Mouse (Mus musculus) forebrain, embryonic 11.5 days (tissue): ENCODE data around the gene Coro1a. TPM values are rescaled to one million over a fixed set of nuclear protein-coding genes. Genes with fewer than 3 reads are reported as not detected.

Experiments used
- ATAC-seq: fragments of 200-750 bp; cut with Nextera tagmentation; replicated peaks from 2 replicates; pipeline ENCODE4 v1.8.0; 2017; ENCODE audit warnings: moderate TSS enrichment; ENCODE audit not compliant: low FRiP score
- DNase-seq: peaks from one replicate; pipeline ENCODE4 v3.0.0-alpha.2; 2017; ENCODE audit warnings: low spot score
- H3K27ac ChIP-seq: fragments of 300-500 bp; sonication (generic); 2 replicates; pipeline ENCODE4 v1.5.1; 2014; ENCODE audit warnings: low read depth, low read length
- H3K27me3 ChIP-seq: fragments of 300-500 bp; sonication (generic); 2 replicates; pipeline ENCODE4 v1.6.1; 2014; ENCODE audit warnings: mild to moderate bottlenecking, low read length, mixed read lengths; ENCODE audit not compliant: control insufficient read depth, insufficient read depth
- H3K36me3 ChIP-seq: fragments of 300-500 bp; sonication (generic); 2 replicates; pipeline ENCODE4 v1.6.1; 2014; ENCODE audit warnings: mild to moderate bottlenecking, low read length, moderate library complexity, mixed read lengths; ENCODE audit not compliant: control insufficient read depth, insufficient read depth
- H3K4me1 ChIP-seq: fragments of 300-500 bp; sonication (generic); replicated peaks from 2 replicates; pipeline ENCODE4 v1.6.1; 2014; ENCODE audit warnings: low read length, mixed read lengths; ENCODE audit not compliant: control insufficient read depth, insufficient read depth
- H3K4me2 ChIP-seq: fragments of 300-500 bp; sonication (generic); 2 replicates; pipeline ENCODE4 v1.6.1; 2014; ENCODE audit warnings: low read depth, mild to moderate bottlenecking, low read length, moderate library complexity, mixed read lengths; ENCODE audit not compliant: severe bottlenecking
- H3K4me3 ChIP-seq: fragments of 300-500 bp; sonication (generic); 2 replicates; pipeline ENCODE4 v1.5.1; 2014; ENCODE audit warnings: low read depth, low read length
- H3K9ac ChIP-seq: fragments of 300-500 bp; sonication (generic); 2 replicates; pipeline ENCODE4 v1.6.1; 2014; ENCODE audit warnings: low read length
- H3K9me3 ChIP-seq: fragments of 300-500 bp; sonication (generic); 2 replicates; pipeline ENCODE4 v1.6.1; 2016; ENCODE audit warnings: low read length, mixed read lengths; ENCODE audit not compliant: control insufficient read depth
- WGBS: fragments of 180-500 bp; shearing (Covaris S2); extraction: QIAGEN DNeasy Blood & Tissue Kit; methylation state at CpG from one replicate; pipeline ENCODE4 v1.1.7; 2014; 5-methylcytosine and 5-hydroxymethylcytosine counted together
- polyA plus RNA-seq: library from polyadenylated mRNA; unstranded; fragments of >200 nt; fragmentation: Nextera tagmentation; extraction: Ambion mirVana; gene quantifications from 2 replicates; pipeline ENCODE4 v1.2.1, GENCODE M21; 2014

Gene Coro1a
- polyA plus RNA-seq, 1 experiment from 2014 or later, result 39.0 TPM

DNA sequence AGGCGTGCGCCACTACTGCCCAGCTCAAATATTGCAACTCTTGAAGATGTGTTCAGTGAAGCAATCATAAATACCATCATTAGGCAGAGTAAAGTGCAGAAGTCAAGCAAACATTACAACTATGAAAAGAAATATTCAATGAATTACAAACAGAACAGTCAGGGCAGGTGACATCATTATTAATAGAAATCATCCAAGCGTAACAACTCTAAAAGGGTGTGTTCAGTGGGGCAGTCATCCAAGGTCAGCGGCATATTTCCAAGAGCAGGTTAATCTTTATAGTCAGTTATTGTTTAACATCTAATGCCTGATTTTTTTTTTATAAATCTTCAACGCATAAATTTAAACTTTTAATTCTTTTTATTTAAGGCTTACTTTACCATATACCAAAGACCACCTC, 26.4 kb downstream of the Coro1a start:
- ATAC-seq (no peak), DNase-seq (no peak)
- no peak overlapping the region for H3K4me2 ChIP-seq
- 96% methylated on average over 5 of the region's 5 CpGs for WGBS
- H3K4me3 ChIP-seq, result no peak overlapping the region
- no peaks in the 10 kb centered on the region for H3K9me3 ChIP-seq
- H3K36me3 ChIP-seq, result no peaks in the 10 kb centered on the region
- no peaks in the 10 kb centered on the region for H3K4me1 ChIP-seq
- H3K27ac ChIP-seq, result no peak overlapping the region
- H3K27me3 ChIP-seq, result no peaks in the 10 kb centered on the region
- no peak overlapping the region for H3K9ac ChIP-seq

DNA sequence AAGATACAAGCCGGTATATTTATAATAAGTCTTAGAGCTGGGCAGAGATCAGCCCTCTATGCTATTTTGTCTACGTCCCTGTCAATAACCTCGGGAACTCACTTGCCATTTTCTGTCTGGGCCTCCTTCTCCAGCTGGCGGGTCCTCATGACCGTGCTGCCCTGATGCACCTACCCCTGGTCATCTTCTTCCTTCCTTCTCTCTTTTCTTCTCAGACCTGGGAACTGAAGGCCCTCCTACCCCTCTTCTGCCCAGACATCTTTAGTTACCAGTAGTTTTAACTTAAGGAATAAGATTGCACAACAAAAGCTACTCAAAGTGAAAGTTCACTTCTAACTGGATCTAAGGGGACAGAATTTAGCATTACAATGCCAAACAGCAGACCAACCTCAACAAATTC, 27.9 kb downstream of the Coro1a start:
- H3K9me3 ChIP-seq, result no peaks in the 10 kb centered on the region
- H3K4me3 ChIP-seq, result no peak overlapping the region
- no peaks in the 10 kb centered on the region for H3K27me3 ChIP-seq
- H3K36me3 ChIP-seq, result no peaks in the 10 kb centered on the region
- WGBS, result 92% methylated on average over 5 of the region's 5 CpGs
- H3K27ac ChIP-seq, result no peak overlapping the region
- ATAC-seq (no peak), DNase-seq (no peak)
- no peak overlapping the region for H3K9ac ChIP-seq
- H3K4me2 ChIP-seq, result no peak overlapping the region
- no peaks in the 10 kb centered on the region for H3K4me1 ChIP-seq

DNA sequence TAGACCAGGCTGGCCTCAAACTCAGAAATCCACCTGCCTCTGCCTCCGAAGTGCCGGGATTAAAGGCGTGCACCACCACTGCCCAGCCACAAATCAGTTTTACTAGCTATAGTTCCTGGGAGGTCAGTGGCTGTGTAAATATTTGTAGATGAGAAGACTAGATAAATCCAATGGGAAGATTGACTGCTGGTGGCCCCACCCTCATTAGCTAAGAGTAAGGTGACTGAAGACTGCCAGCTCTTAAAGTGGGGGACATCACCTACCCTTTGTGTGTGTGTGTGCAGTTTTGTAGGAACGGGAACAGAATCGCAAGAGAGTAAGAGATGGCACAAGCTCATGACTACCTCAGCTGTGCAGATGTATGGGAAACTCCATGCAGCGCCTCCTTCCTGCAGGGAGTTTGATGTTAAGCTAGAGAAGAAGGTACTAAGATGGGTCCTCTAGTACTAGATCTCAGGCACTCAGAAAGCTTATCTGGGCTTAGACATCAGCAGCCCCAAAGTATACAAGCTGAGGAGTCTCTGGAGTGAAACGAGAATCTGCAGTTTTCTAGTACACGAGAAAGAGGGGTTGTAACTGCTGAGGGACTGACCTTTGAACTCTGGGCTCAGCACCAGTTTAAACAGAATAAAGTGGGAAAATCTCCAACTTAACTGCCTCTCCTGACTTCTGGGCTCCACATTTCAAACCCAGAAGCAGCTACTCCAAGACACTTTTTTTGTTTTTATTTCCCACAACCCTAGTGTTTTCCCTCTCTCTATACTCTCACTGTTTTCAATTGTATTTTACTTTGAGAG, 28.8 kb downstream of the Coro1a start:
- H3K36me3 ChIP-seq, result no peaks in the 10 kb centered on the region
- no peak overlapping the region for H3K27ac ChIP-seq
- H3K27me3 ChIP-seq, result no peaks in the 10 kb centered on the region
- H3K4me2 ChIP-seq, result no peak overlapping the region
- H3K4me1 ChIP-seq, result no peaks in the 10 kb centered on the region
- no peak for DNase-seq
- no peaks in the 10 kb centered on the region for H3K9me3 ChIP-seq
- 89% methylated on average over 8 of the region's 8 CpGs for WGBS
- ATAC-seq, result no peak
- no peak overlapping the region for H3K4me3 ChIP-seq
- no peak overlapping the region for H3K9ac ChIP-seq

DNA sequence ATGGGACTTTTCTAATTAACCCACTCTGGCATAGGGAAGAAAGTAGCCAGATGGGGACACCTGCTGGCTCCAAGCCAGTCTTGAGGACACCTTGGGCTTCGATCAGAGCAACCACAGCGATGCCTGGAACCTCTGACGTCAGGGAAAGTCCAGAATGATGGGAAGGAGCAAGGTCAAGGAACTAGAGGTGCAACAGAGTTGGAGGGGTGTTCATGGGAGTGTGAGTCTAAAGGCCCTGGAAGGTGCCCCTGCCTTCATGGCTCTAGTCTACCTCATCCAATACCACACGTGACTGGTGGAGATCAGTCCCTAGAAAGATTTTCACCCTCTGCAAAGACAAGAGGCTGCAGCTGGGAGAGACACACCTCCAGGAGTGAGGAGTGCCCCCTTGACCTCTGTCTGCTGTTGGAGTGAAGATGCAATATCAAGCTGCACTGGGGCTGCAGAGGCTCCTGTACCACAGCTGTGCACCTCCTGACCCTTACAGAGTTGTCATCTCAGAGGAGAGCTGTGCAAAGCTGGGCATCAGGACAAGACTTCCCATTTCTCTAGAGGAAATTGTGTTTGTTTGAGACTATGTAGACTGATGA, 30.9 kb downstream of the Coro1a start:
- Histone ChIP-seq H3K4me3 (no peak overlapping the region), H3K27ac (no peak overlapping the region), H3K9ac (no peak overlapping the region), H3K36me3 (no peaks in the 10 kb centered on the region; the same call in 1 of the 2 replicates), H3K4me1 (no peaks in the 10 kb centered on the region), H3K9me3 (no peaks in the 10 kb centered on the region), H3K4me2 (no peak overlapping the region), H3K27me3 (no peaks in the 10 kb centered on the region)
- 89% methylated on average over 4 of the region's 4 CpGs for WGBS
- no peak for DNase-seq
- ATAC-seq, result no peak

- 76% methylated on average over 1 of the region's 1 CpGs for whole genome bisulfite sequencing
- ATAC-seq (no peak), DNase-seq (no peak)
- no peak within 1 kb of the TSS for H3K27ac ChIP-seq
- H3K36me3 ChIP-seq, result no peaks in the 10 kb centered on the region; the same call in 1 of the 2 replicates
- no peaks in the 10 kb centered on the region for H3K27me3 ChIP-seq
- no peak within 1 kb of the TSS for H3K4me2 ChIP-seq
- no peak within 1 kb of the TSS for H3K9ac ChIP-seq
- H3K9me3 ChIP-seq, result no peaks in the 10 kb centered on the region
- H3K4me3 ChIP-seq, result no peak within 1 kb of the TSS
- H3K4me1 ChIP-seq, result no peaks in the 10 kb centered on the region
Measured at GRCm38 (mm10) chr7:126676207-126676606, 31.4 kb downstream of the Coro1a start, which contains the start of gene Sult1a1. Gene Sult1a1, minus strand, starts transcription at chr7:126676432.

GRCm38 (mm10) chr7:126675104-126675503, 32.5 kb downstream of the Coro1a start:
- H3K36me3 ChIP-seq, result no peaks in the 10 kb centered on the region; the same call in 1 of the 2 replicates
- no peak overlapping the region for H3K9ac ChIP-seq
- H3K4me1 ChIP-seq, result no peaks in the 10 kb centered on the region
- no peak overlapping the region for H3K4me2 ChIP-seq
- 97% methylated on average over 8 of the region's 8 CpGs for WGBS
- H3K4me3 ChIP-seq, result no peak overlapping the region
- no peak for ATAC-seq
- DNase-seq, result no peak
- no peaks in the 10 kb centered on the region for H3K27me3 ChIP-seq
- no peak overlapping the region for H3K27ac ChIP-seq
- no peaks in the 10 kb centered on the region for H3K9me3 ChIP-seq

DNA sequence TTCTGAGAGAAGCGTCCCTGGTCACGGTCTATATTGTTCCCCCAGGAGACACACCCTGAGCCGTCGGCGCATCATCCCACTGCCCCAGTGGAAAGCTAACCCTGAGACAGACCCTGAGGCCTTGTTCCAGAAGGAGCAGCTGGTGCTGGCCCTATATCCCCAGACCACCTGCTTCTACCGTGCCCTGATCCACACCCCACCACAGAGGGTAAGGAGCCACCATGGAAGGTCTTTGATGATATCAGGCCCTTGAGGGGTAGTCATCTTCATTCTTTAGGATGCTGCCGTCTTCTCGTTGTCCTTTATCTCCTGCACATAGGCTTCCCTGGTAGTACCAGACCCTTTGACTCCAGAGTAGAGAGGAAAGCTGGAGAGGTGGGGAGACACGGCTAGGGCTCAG, 35.5 kb downstream of the Coro1a start:
- Histone ChIP-seq H3K27ac (no peak overlapping the region), H3K9ac (no peak overlapping the region), H3K36me3 (no peaks in the 10 kb centered on the region; the same call in 1 of the 2 replicates), H3K4me3 (no peak overlapping the region), H3K27me3 (no peaks in the 10 kb centered on the region), H3K4me1 (no peaks in the 10 kb centered on the region), H3K4me2 (no peak overlapping the region), H3K9me3 (no peaks in the 10 kb centered on the region)
- no peak for ATAC-seq
- WGBS, result 93% methylated on average over 9 of the region's 9 CpGs
- DNase-seq, result no peak

DNA sequence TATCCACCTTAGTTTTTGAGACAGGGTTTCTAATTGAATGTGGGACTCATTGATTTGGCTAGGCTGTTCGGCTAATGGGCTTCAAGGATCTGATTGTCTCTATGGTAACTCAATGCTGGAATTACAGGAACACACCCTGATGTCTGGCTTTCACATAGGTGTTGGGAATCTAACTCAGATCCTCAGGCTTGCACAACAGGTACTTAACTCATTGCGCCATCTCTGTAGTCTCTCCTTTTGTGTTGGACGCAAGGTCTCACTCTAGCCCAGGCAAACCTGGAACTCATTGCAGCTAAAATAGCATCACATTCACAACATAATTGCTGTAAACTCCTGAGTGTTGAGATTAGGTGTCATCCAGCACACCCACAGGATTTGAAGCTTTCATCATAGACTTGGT, 37.4 kb downstream of the Coro1a start:
- DNase-seq, result no peak
- Histone ChIP-seq H3K9ac (no peak overlapping the region), H3K36me3 (no peaks in the 10 kb centered on the region; the same call in 1 of the 2 replicates), H3K27ac (no peak overlapping the region), H3K4me3 (no peak overlapping the region), H3K9me3 (no peaks in the 10 kb centered on the region), H3K27me3 (no peaks in the 10 kb centered on the region), H3K4me2 (no peak overlapping the region), H3K4me1 (no peaks in the 10 kb centered on the region)
- ATAC-seq, result no peak
- 93% methylated on average over 3 of the region's 3 CpGs for WGBS

- no peaks in the 10 kb centered on the region for H3K4me1 ChIP-seq
- no peak for DNase-seq
- H3K9me3 ChIP-seq, result no peaks in the 10 kb centered on the region
- no peak for ATAC-seq
- WGBS, result 88% methylated on average over 5 of the region's 5 CpGs
- no peak overlapping the region for H3K27ac ChIP-seq
- H3K36me3 ChIP-seq, result peaks cover 3% of the 10 kb centered on the region; the same call in 1 of the 2 replicates
- no peak overlapping the region for H3K4me3 ChIP-seq
- no peak overlapping the region for H3K9ac ChIP-seq
- no peaks in the 10 kb centered on the region for H3K27me3 ChIP-seq
- no peak overlapping the region for H3K4me2 ChIP-seq
Measured at GRCm38 (mm10) chr7:126668452-126668851, 39.1 kb downstream of the Coro1a start.
